Mouse (Mus musculus): ENCODE measurements around the gene Elf1. TPM values are rescaled to one million over a fixed set of nuclear protein-coding genes. Genes with fewer than 3 reads are reported as not detected.

Elf1 gene
- total RNA-seq, 2 experiments from 2014 or later = 8.2 to 8.3 TPM

DNA sequence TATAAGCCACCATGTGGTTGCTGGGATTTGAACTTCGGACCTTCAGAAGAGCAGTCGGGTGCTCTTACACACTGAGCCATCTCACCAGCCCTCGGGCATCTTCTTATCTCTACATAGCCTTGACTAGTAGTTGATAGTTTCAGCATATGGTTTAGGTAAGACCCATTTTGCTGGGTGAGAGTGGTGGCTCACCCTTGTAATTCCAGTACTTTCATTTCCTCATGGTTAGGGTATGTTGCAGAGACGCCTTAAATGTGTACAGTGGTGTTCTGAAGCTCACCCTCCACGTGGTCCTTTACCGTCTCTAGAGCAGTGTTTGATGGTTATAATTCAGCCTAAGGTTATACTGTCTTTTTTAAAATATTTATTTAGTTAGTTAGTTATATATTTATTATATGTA, 125.4 kb downstream of the Elf1 start:
- no peak for DNase-seq

DNA sequence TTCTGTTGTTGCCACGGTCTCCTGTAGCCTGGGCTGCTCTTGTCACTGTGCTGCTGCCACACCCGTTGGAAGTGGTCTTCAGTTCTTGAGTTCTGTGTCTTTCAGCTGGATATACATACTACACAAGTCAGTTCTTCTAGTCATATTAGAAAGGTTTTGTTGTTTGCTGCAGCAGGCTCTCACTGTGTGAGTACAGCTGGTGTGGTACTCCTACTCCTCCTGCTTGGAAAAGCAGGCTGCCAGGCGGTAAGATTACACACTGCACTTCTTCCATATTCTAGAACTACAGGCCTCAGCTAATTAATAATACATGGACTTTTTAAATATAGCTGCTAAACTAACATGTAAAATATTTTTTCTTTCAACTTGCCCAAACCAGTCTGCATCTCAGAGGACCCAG, 125.9 kb downstream of the Elf1 start:
- intact Hi-C loops (cut with DNase I; ENCODE audit: low total_unique reads) = no loop called here

More for the DNA sequence above, 125.4 kb downstream of the Elf1 start:
- intact Hi-C loops (cut with DNase I; ENCODE audit: low total_unique reads) = no loop called here

DNA sequence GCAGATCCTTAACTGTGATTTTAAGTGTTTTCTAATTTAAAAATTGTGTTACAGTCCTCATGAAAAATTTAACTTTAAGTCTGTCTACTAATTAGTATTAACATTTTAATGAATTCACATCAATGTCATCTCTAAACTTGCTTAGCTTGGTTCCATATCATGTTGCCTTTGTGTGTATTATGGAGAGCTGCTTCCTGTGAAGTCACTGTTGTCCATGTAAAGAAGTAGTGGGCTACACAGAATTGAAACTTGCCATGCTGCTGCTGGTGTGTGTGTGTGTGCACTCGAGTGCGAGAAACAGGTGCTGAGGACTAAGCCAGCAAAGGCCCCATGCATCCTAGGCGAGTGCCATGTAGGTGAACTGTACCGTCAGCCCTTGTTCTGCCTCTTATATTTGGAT, 126.4 kb downstream of the Elf1 start:
- intact Hi-C loops (cut with DNase I; ENCODE audit: low total_unique reads) = no loop called here
- DNase-seq = no peak

More for the DNA sequence above, 125.9 kb downstream of the Elf1 start:
- DNase-seq = no peak

- intact Hi-C loops (cut with DNase I; ENCODE audit: low total_unique reads) = no loop called here
- no peak for DNase-seq
Observed at GRCm38 (mm10) chr14:79608286-79608685, 127.3 kb downstream of the Elf1 start.

- intact Hi-C loops (cut with DNase I; ENCODE audit: low total_unique reads) = no loop called here
Observed at GRCm38 (mm10) chr14:79617121-79617828, 136.3 kb downstream of the Elf1 start.

DNA sequence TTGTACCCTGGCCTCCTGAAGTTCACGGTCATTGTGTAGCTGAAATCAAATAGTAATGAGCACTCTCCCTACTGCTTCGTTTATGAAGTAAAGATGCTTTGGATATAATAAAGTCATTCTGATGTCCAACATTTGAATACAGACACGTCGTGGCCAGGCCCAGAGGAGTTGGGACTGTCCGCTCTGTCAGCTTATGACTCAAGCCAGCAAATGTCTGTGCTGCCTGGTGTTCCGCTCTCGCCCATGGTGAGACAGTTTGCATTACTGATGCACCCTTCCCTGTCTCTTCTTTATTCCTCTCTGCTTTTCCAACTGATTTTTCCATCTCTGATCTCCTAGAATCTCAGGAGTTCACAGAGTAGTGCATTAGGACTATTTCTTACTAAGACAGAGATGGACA, 138.8 kb downstream of the Elf1 start:
- DNase-seq = no peak
- intact Hi-C loops (cut with DNase I; ENCODE audit: low total_unique reads) = no loop called here

More at GRCm38 (mm10) chr14:79617121-79617828, 136.3 kb downstream of the Elf1 start:
- DNase-seq = no peak

GRCm38 (mm10) chr14:79621143-79621542, 140.1 kb downstream of the Elf1 start:
- intact Hi-C loops (cut with DNase I; ENCODE audit: low total_unique reads) = no loop called here
- DNase-seq = no peak

Small RNA genes lying within 50 kb of the gene (microRNA-seq; reads per million reads assigned to microRNA genes)
- gene Gm27857 = 0 reads per million in 2 experiments

Other genes with a start within 250 kb of the Elf1 start
- gene Zfp957, start 233.8 kb upstream of the Elf1 start, total RNA-seq (2021) = not detected
- 10 to 100 TPM; 27.2 to 39.9 TPM for gene Rgcc, start 179.5 kb upstream of the Elf1 start, total RNA-seq (2021)
- gene Naa16, start 90.4 kb upstream of the Elf1 start, total RNA-seq (2021) = 10 to 100 TPM; 14.8 TPM
- 1 to 10 TPM; 5.4 to 5.8 TPM for gene Mtrf1, start 83.4 kb upstream of the Elf1 start, total RNA-seq (2021)
- 1 to 10 TPM; 7.1 to 8.0 TPM for gene Kbtbd7, start 54.7 kb upstream of the Elf1 start, total RNA-seq (2021)
- under 1 TPM; 0.18 TPM for gene Kbtbd6, start 29.4 kb upstream of the Elf1 start, total RNA-seq (2021)
- 10 to 100 TPM; 20.0 to 21.2 TPM for gene Wbp4, start 326 bp downstream of the Elf1 start, total RNA-seq (2021)
- 10 to 100 TPM; 67.2 to 69.8 TPM for gene Sugt1, start 106.5 kb downstream of the Elf1 start, total RNA-seq (2021)
- 1 to 10 TPM in 1 of 2 experiments, under 1 TPM in 1; 0.76 to 1.4 TPM for gene Cnmd, start 181.0 kb downstream of the Elf1 start, total RNA-seq (2021)